Mouse (Mus musculus) liver, embryonic 16.5 days (tissue): ENCODE results near the gene Etl4. TPM values are rescaled to one million over a fixed set of nuclear protein-coding genes. Genes with fewer than 3 reads are reported as not detected.
A peak's percentile ranks its signal among the peaks of the same experiment; 100 is the strongest.

ENCODE experiments used
- ATAC-seq: fragments of 200-750 bp; cut with Nextera tagmentation; 2 replicates; pipeline ENCODE4 v1.8.0; 2017; ENCODE audit warnings: low read depth, mild to moderate bottlenecking, moderate number of reproducible peaks, moderate library complexity
- H3K27ac ChIP-seq: fragments of 300-500 bp; sonication (generic); 2 replicates; pipeline ENCODE4 v1.5.1; 2014; ENCODE audit warnings: mild to moderate bottlenecking, low read length
- H3K27me3 ChIP-seq: fragments of 300-500 bp; sonication (generic); 2 replicates; pipeline ENCODE4 v1.6.1; 2014; ENCODE audit warnings: low read depth, low read length, mixed read lengths; ENCODE audit not compliant: control insufficient read depth, insufficient read depth
- H3K36me3 ChIP-seq: fragments of 300-500 bp; sonication (generic); 2 replicates; pipeline ENCODE4 v1.6.1; 2014; ENCODE audit warnings: mild to moderate bottlenecking; ENCODE audit not compliant: control insufficient read depth, insufficient read depth
- H3K4me1 ChIP-seq: fragments of 300-500 bp; sonication (generic); 2 replicates; pipeline ENCODE4 v1.6.1; 2014; ENCODE audit warnings: low read depth, low read length, mixed read lengths; ENCODE audit not compliant: control insufficient read depth
- H3K4me2 ChIP-seq: fragments of 300-500 bp; sonication (generic); 2 replicates; pipeline ENCODE4 v1.6.1; 2014; ENCODE audit warnings: low read depth, low read length, mixed read lengths
- H3K4me3 ChIP-seq: fragments of 300-500 bp; sonication (generic); 2 replicates; pipeline ENCODE4 v1.5.1; 2014; ENCODE audit warnings: low read depth, mild to moderate bottlenecking, low read length
- H3K9ac ChIP-seq: fragments of 300-500 bp; sonication (generic); 2 replicates; pipeline ENCODE4 v1.6.1; 2014; ENCODE audit warnings: low read depth, low read length
- H3K9me3 ChIP-seq: fragments of 300-500 bp; sonication (generic); replicated peaks from 2 replicates; pipeline ENCODE4 v1.6.1; 2016; ENCODE audit warnings: low read length; ENCODE audit not compliant: control insufficient read depth
- whole genome bisulfite sequencing: fragments of 180-500 bp; shearing (Covaris S2); extraction: QIAGEN DNeasy Blood & Tissue Kit; methylation state at CpG from one replicate; pipeline ENCODE4 v1.1.7; 2014; ENCODE audit not compliant: insufficient replicate concordance; 5-methylcytosine and 5-hydroxymethylcytosine counted together
- polyA plus RNA-seq: library from polyadenylated mRNA; unstranded; fragments of >200 nt; fragmentation: Nextera tagmentation; extraction: Ambion mirVana; gene quantifications from 2 replicates; pipeline ENCODE4 v1.2.1, GENCODE M21; 2015

The Etl4 gene
- polyA plus RNA-seq, 1 experiment from 2014 or later, result 3.4 TPM

DNA sequence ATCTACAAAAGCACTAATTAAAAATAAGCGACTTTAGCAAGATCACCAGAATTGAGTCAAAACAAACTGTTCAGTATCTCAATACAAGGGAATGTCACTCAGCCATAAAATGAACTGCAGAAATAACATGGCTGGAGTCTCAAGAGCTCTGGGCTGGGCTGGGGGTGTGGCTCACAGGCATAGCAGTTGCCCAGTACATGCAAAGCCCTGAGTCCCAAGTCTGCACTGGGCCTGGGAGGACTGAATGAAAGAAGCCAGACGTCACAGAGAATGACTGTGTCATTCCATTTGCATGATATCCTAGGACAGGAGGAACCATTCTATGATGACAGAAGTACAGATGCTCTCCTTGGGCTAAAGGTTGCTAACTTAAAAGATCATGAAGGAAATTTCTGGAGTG, 864.9 kb downstream of the Etl4 start:
- no peak for ATAC-seq
- Histone ChIP-seq H3K4me3 (no peak overlapping the region), H3K4me2 (no peak overlapping the region), H3K36me3 (no peaks in the 10 kb centered on the region), H3K9ac (no peak overlapping the region), H3K27ac (no peak overlapping the region), H3K4me1 (no peaks in the 10 kb centered on the region), H3K9me3 (no peaks in the 10 kb centered on the region), H3K27me3 (no peaks in the 10 kb centered on the region)
- WGBS, result 66% methylated on average over 2 of the region's 2 CpGs

DNA sequence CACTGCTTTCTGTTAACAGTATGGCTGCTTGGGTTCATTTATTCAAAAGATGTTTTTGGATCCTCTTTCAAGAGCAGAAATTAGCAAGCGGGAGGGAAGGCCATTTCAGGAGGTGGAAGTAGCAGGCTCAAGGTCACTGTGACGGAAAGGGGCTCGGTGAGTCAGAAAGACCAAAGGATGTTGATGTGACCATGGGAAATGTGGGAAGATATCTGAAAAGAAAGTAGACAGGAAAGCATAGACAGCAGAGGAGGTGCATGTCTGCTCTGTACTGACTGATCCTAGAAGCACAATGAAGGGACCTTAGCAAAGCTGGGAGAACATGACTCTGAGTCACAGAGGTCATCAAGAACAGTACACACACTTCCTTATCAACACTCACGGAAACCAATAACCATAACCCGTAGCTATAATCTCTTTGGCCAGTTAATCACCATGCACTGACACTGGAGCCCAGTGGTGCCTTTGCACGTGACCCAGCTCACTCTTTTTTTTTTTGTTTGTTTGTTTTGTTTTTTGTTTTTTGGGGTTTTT, 866.7 kb downstream of the Etl4 start:
- H3K4me2 ChIP-seq, result no peak overlapping the region
- no peaks in the 10 kb centered on the region for H3K36me3 ChIP-seq
- no peak overlapping the region for H3K9ac ChIP-seq
- H3K27ac ChIP-seq, result no peak overlapping the region
- H3K4me1 ChIP-seq, result no peaks in the 10 kb centered on the region
- H3K4me3 ChIP-seq, result no peak overlapping the region
- peak; percentile 53 for ATAC-seq
- H3K27me3 ChIP-seq, result no peaks in the 10 kb centered on the region
- no peaks in the 10 kb centered on the region for H3K9me3 ChIP-seq
- 49% methylated on average over 6 of the region's 6 CpGs for WGBS

GRCm38 (mm10) chr2:20777931-20778330, 868.4 kb downstream of the Etl4 start:
- no peak for ATAC-seq
- no peaks in the 10 kb centered on the region for H3K36me3 ChIP-seq
- no peaks in the 10 kb centered on the region for H3K9me3 ChIP-seq
- H3K27ac ChIP-seq, result no peak overlapping the region
- H3K9ac ChIP-seq, result no peak overlapping the region
- no peaks in the 10 kb centered on the region for H3K4me1 ChIP-seq
- no peak overlapping the region for H3K4me2 ChIP-seq
- H3K4me3 ChIP-seq, result no peak overlapping the region
- WGBS, result 62% methylated on average over 6 of the region's 6 CpGs
- no peaks in the 10 kb centered on the region for H3K27me3 ChIP-seq

DNA sequence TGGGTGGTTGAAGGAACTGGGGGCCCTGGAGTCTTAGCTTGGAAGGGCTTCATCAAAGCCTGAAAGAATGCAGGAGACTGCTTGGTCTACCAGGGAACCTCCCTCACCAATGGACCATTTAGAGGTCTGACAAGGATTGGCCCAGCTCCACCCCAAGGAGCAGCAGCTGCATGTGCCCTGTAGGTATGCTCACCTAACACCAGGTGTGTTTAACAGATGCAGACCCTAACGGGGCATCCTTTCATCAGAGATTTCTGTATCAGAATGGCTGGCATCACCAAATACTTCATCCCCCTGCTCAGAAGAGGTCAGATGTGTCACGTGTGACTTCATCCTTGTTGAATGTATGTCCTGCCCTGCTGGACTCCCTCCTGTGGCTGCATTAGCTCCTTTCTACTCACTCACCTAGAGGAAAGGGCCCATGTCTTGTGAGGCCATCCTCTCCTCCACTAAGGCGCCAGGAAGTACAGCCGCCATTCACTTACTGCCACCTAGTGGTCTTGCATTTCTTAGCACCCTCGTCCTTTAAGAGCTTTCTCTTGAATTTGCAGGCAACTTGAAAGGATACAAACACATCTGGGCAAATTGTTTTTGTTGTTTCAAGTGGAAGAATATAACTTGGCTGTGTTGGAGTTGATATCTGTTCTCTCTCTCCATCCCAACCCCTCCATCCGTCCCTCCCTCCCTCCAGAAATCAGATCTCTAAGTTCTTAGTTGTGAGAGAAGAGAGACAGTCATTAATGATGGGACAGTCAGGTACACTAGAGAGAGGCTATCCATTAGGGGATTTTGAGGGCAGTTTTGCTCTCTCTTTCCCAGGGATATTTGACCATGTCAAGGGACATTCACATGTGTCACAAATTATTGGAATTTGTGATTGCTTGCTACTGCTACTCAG, 870.2 kb downstream of the Etl4 start:
- H3K4me1 ChIP-seq, result no peaks in the 10 kb centered on the region
- H3K27me3 ChIP-seq, result no peaks in the 10 kb centered on the region
- no peak overlapping the region for H3K4me2 ChIP-seq
- H3K9ac ChIP-seq, result no peak overlapping the region
- H3K36me3 ChIP-seq, result no peaks in the 10 kb centered on the region
- ATAC-seq, result no peak
- no peak overlapping the region for H3K27ac ChIP-seq
- no peak overlapping the region for H3K4me3 ChIP-seq
- 27% methylated on average over 6 of the region's 6 CpGs for WGBS
- H3K9me3 ChIP-seq, result no peaks in the 10 kb centered on the region

- H3K36me3 ChIP-seq, result no peaks in the 10 kb centered on the region
- no peak overlapping the region for H3K4me2 ChIP-seq
- WGBS, result 58% methylated on average over 8 of the region's 8 CpGs
- H3K4me1 ChIP-seq, result no peaks in the 10 kb centered on the region
- H3K27me3 ChIP-seq, result no peaks in the 10 kb centered on the region
- no peak for ATAC-seq
- no peaks in the 10 kb centered on the region for H3K9me3 ChIP-seq
- H3K4me3 ChIP-seq, result no peak overlapping the region
- no peak overlapping the region for H3K9ac ChIP-seq
- H3K27ac ChIP-seq, result no peak overlapping the region
Measured at GRCm38 (mm10) chr2:20801236-20801890, 891.8 kb downstream of the Etl4 start.

DNA sequence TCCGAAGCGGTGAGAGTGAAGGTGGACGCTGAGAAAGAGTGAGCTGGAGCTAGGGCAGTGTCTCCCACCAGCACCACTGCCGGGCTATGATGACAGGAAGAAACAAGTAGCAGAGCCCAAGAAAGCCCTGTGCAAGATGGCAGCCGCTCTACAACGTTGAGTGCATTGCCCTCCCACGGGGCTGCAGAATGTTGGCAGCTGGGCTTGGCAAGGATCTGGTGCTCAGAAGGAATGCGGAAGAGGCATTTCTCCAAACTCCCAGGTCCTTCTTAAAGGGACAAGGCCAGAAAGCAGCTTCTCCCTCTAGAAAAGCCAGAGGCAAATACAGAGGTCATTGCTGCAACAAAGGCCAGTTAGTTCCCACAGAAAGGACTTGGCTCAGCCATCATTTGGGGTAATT, 901.9 kb downstream of the Etl4 start:
- H3K9ac ChIP-seq, result no peak overlapping the region
- H3K4me1 ChIP-seq, result no peaks in the 10 kb centered on the region
- no peak overlapping the region for H3K4me2 ChIP-seq
- H3K9me3 ChIP-seq, result no peaks in the 10 kb centered on the region
- H3K4me3 ChIP-seq, result no peak overlapping the region
- H3K36me3 ChIP-seq, result no peaks in the 10 kb centered on the region
- no peaks in the 10 kb centered on the region for H3K27me3 ChIP-seq
- H3K27ac ChIP-seq, result no peak overlapping the region
- ATAC-seq, result no peak
- 73% methylated on average over 8 of the region's 8 CpGs for WGBS

- Histone ChIP-seq H3K4me1 (no peaks in the 10 kb centered on the region), H3K27ac (no peak overlapping the region), H3K4me2 (no peak overlapping the region), H3K36me3 (no peaks in the 10 kb centered on the region), H3K9me3 (no peaks in the 10 kb centered on the region), H3K27me3 (no peaks in the 10 kb centered on the region), H3K9ac (no peak overlapping the region), H3K4me3 (no peak overlapping the region)
- no peak for ATAC-seq
- WGBS, result 62% methylated on average over 2 of the region's 2 CpGs
Measured at GRCm38 (mm10) chr2:20813986-20814385, 904.4 kb downstream of the Etl4 start.

DNA sequence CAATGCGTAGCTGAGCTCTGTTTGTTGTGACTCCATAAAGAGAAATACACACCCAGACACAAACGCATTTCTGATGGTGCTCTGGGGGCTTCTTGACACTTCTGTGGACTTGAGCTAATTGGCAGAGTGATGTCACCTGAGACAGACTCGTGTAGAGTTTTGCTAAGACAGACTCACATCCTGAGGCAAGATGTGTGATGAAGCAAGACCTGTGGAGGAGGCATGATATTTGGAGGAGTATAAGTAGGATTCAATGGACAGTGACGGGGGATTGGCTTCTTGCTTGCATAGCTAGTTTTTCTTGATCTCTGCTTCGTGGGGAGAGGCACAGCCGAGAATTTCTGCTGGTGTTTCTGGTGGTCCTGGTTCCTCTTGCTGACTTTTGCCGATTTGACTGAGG, 908.6 kb downstream of the Etl4 start:
- ATAC-seq, result no peak
- Histone ChIP-seq H3K27ac (no peak overlapping the region), H3K4me2 (no peak overlapping the region), H3K9ac (no peak overlapping the region), H3K36me3 (no peaks in the 10 kb centered on the region), H3K9me3 (no peaks in the 10 kb centered on the region), H3K4me3 (no peak overlapping the region), H3K27me3 (no peaks in the 10 kb centered on the region), H3K4me1 (no peaks in the 10 kb centered on the region)
- WGBS, result 54% methylated on average over 7 of the region's 7 CpGs

- H3K27me3 ChIP-seq, result no peaks in the 10 kb centered on the region
- H3K4me3 ChIP-seq, result no peak overlapping the region
- no peak overlapping the region for H3K27ac ChIP-seq
- H3K9me3 ChIP-seq, result no peaks in the 10 kb centered on the region
- no peaks in the 10 kb centered on the region for H3K4me1 ChIP-seq
- no peak overlapping the region for H3K9ac ChIP-seq
- H3K4me2 ChIP-seq, result no peak overlapping the region
- ATAC-seq, result no peak
- H3K36me3 ChIP-seq, result no peaks in the 10 kb centered on the region
Measured at GRCm38 (mm10) chr2:20826258-20826657, 916.7 kb downstream of the Etl4 start.
